Mouse (Mus musculus): ENCODE results near the gene Gm8068.
"Not testable (repeated sequence)": the region's sequence is repeated elsewhere in the genome, so short reads cannot be mapped to it uniquely, and the experiment has no call there.

Gm8068 gene

GRCm38 (mm10) chr14:41701785-41702184 lies at the start of gene Gm8068:
Gene Gm8068, minus strand, starts transcription at chr14:41701885.
- not testable (repeated sequence) for DNase-seq (ENCODE audit: low read depth, low spot score)

GRCm38 (mm10) chr14:41750514-41750913 lies 48.8 kb upstream of the Gm8068 start, which contains the start of gene Gm7929:
Gene Gm7929, minus strand, starts transcription at chr14:41750614.
- DNase-seq (ENCODE audit: low read depth, low spot score), result not testable (repeated sequence)

GRCm38 (mm10) chr14:41723437-41723836 lies 21.8 kb upstream of the Gm8068 start:
- not testable (repeated sequence) for DNase-seq (ENCODE audit: low read depth, low spot score)

GRCm38 (mm10) chr14:41717180-41717579 lies 15.5 kb upstream of the Gm8068 start:
- DNase-seq (ENCODE audit: low read depth, low spot score), result not testable (repeated sequence)

- not testable (repeated sequence) for DNase-seq (ENCODE audit: low read depth, low spot score)
Observed at GRCm38 (mm10) chr14:41648176-41648575, 53.5 kb downstream of the Gm8068 start.

Data from CD4-positive helper T cell, adult 2 months (primary cell).